Mouse (Mus musculus) liver, postnatal 0 days (tissue): ENCODE results near the gene Ankfn1.

Experiments used
- CTCF ChIP-seq: sonication (generic); IDR thresholded peaks from 2 replicates; pipeline ENCODE4 v1.5.1; 2016; ENCODE audit warnings: antibody characterized with exemption, low read depth
- EP300 ChIP-seq: IDR thresholded peaks from 2 replicates; pipeline ENCODE4 v1.6.1; 2016; ENCODE audit warnings: antibody characterized with exemption, low read depth, mild to moderate bottlenecking

- TF ChIP-seq CTCF (no peak), EP300 (no peak)
Observed at GRCm38 (mm10) chr11:89579826-89580225, 197.6 kb downstream of the Ankfn1 start.
